Comparison of ENCODE assay signal across 10 mouse cellular contexts in the genomic region with DNA sequence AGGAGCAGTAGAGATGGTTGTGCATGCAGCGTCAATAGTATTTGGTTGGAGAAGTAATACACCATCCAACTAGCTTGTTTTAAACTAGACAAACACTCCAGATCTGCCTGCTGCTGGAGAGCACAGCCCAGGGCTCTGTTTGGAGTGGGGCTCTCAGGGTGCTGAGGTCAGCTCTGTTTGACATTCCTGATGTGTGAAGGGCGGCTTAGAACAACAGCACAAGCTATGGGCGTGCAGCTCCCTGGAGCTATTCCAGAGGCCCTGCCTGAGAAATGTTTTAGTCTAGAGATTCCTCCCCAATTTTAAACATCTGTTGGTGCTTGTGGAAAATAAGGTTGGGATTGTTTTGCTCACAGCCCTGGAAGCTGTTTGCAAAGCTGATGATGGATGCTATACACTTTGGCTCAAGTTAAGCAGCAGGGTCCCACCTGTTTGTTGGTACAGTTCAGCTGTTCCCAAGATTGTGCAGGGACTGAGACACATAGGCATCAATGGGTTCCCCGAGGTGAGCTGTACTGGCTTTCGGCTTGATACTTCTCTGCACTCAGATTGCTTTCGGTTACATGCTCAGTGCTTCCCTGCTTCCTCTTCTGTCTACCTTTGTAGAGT. TPM values are rescaled to one million over a fixed set of nuclear protein-coding genes. Genes with fewer than 3 reads are reported as not detected.
DNase-seq lines count a peak whose midpoint lies in the region; ATAC-seq lines count a peak whose summit lies in the region.
"Had no signal": no experiment of that assay in that cellular context is flagged by ENCODE, and none has a peak within 500 bp of the region (broad histone marks: within the 10 kb centered on the region; RNA-seq: fewer than 3 reads in every experiment).

No protein-coding gene starts in this region.

- H3K4me2 ChIP-seq in limb, embryonic 12.5 days = no peak overlapping the region
- H3K4me2 ChIP-seq: neural tube, embryonic 12.5 days had no signal

- peak; percentile 73; the same call in 1 of the 2 replicates for ATAC-seq in limb, embryonic 12.5 days (ENCODE audit: insufficient number of reproducible peaks, insufficient read depth, low FRiP score, low TSS enrichment, low read depth)
- ATAC-seq in inflammation-experienced regulatory T-cells, adult 6 months = no peak
- no peak for ATAC-seq in erythroid progenitor cell, adult 5-6 weeks (replicated peaks; ENCODE audit: low FRiP score, poor library complexity, severe bottlenecking)

- H3K36me3 ChIP-seq in limb, embryonic 12.5 days = no peaks in the 10 kb centered on the region
- no peaks in the 10 kb centered on the region for H3K36me3 ChIP-seq in limb, embryonic 10.5 days
- H3K36me3 ChIP-seq: neural tube, embryonic 12.5 days had no signal

- H3K9ac ChIP-seq in limb, embryonic 12.5 days (replicated peaks) = no peak overlapping the region
- H3K9ac ChIP-seq: neural tube, embryonic 12.5 days had no signal

- DNase-seq in limb, embryonic 10.5 days (ENCODE audit: low spot score) = no peak
- peak; percentile 42 for DNase-seq in gastrocnemius, postnatal 25 days
- peak; percentile 42 to 46 for DNase-seq in kidney, postnatal 36 days
- DNase-seq in skeletal muscle tissue, adult 2 months (ENCODE audit: low read depth, low spot score) = peak; percentile 56
- DNase-seq in urinary bladder, adult 2 months (ENCODE audit: low spot score) = no peak

- H3K27ac ChIP-seq in limb, embryonic 12.5 days = peak overlapping the region; percentile 37; the same call in 1 of the 2 replicates
- H3K27ac ChIP-seq in limb, embryonic 10.5 days = no peak overlapping the region
- H3K27ac ChIP-seq: neural tube, embryonic 12.5 days had no signal

- peaks cover 9% of the 10 kb centered on the region; the same call in 1 of the 2 replicates for H3K4me1 ChIP-seq in limb, embryonic 12.5 days (replicated peaks)
- no peaks in the 10 kb centered on the region for H3K4me1 ChIP-seq in limb, embryonic 10.5 days
- H3K4me1 ChIP-seq: neural tube, embryonic 12.5 days had no signal

- 69% methylated on average over 6 of the region's 6 CpGs for WGBS in limb, embryonic 12.5 days
- 74% methylated on average over 6 of the region's 6 CpGs for WGBS in limb, embryonic 10.5 days

- H3K4me3 ChIP-seq in limb, embryonic 12.5 days (replicated peaks) = no peak overlapping the region
- H3K4me3 ChIP-seq in limb, embryonic 10.5 days = no peak overlapping the region
- H3K4me3 ChIP-seq: neural tube, embryonic 12.5 days had no signal

- no peaks in the 10 kb centered on the region for H3K27me3 ChIP-seq in limb, embryonic 12.5 days
- H3K27me3 ChIP-seq in limb, embryonic 10.5 days (ENCODE audit: low read depth, poor library complexity, severe bottlenecking) = no peaks in the 10 kb centered on the region
- H3K27me3 ChIP-seq: neural tube, embryonic 12.5 days had no signal

- H3K9me3 ChIP-seq in limb, embryonic 12.5 days = no peaks in the 10 kb centered on the region
- H3K9me3 ChIP-seq in limb, embryonic 10.5 days (replicated peaks) = no peaks in the 10 kb centered on the region
- H3K9me3 ChIP-seq: neural tube, embryonic 12.5 days had no signal

RNA-seq across cellular contexts. Expression of a gene that starts 35.4 kb away (rescaled TPM):
- not detected in 2 replicates for polyA plus RNA-seq in limb, embryonic 12.5 days (2016; fragmentation: Nextera tagmentation; extraction: Ambion mirVana)
- not detected in 2 replicates for polyA plus RNA-seq in limb, embryonic 10.5 days (2016; fragmentation: Nextera tagmentation; extraction: Ambion mirVana)
- total RNA-seq in gastrocnemius, postnatal 25 days (2021) = not detected
- polyA plus RNA-seq in inflammation-experienced regulatory T-cells, adult 6 months (2017; shearing (Covaris generic)) = not detected
- total RNA-seq in erythroid progenitor cell, adult 5-6 weeks (2015; ENCODE audit: low replicate concordance) = not detected in 2 replicates
- total RNA-seq in erythroid progenitor cell, adult 5-6 weeks (2017; ENCODE audit: low replicate concordance) = not detected in 2 replicates
- not detected in 2 replicates for polyA plus RNA-seq in urinary bladder, adult 2 months (2012; rRNA removed)
- polyA plus RNA-seq: gonadal fat pad, adult 2 months; neural tube, embryonic 12.5 days had no signal

Comparison
In these comparisons a context has a peak if more than half of its experiments do, and no peak if none do; other contexts are left out.
1. DNase-seq: peak in gastrocnemius, postnatal 25 days (single experiment), kidney, postnatal 36 days (2 of 2) and skeletal muscle tissue, adult 2 months (single experiment); none in limb, embryonic 10.5 days (single experiment) and urinary bladder, adult 2 months (single experiment).